Mouse (Mus musculus): ENCODE measurements around the gene Nat9.

The Nat9 gene

DNA sequence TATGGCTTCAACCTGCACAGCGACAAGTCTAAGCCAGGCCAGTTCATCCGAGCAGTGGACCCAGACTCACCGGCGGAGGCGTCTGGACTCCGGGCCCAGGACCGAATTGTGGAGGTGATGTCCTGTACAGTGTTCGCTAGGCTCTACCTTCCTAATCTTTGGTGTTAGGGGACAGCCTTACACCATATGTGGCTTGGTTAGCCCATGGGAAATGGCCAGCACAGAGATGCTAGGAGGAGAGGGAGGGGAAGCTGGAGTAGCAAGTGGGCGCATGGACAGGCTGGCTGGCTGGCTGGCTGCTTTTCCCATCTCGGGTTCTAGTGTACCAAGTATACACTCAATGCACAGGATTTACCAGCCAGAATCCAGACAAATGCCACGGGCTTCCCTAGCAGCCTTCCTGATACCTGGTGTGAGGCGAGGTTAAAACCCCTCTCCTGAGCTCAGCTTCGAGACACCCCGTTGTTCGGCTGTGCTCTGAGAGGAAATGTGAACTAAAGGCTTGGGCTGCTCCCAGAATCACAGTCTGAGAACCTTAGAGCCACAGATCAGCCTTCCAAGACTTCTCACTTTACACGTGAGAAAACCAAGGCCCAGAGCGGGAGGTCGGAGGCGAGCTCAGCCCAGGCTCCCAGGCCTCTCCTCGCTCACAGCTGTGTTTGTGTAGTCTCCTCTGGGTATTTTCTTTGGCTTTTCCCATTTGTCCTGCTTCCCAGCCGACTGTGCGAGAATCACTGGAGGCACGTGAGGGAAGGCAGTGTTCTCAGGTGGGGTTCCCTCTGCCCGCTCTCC is 11.1 kb downstream of the Nat9 start:
- no peak for DNase-seq (ENCODE audit: low spot score)

DNA sequence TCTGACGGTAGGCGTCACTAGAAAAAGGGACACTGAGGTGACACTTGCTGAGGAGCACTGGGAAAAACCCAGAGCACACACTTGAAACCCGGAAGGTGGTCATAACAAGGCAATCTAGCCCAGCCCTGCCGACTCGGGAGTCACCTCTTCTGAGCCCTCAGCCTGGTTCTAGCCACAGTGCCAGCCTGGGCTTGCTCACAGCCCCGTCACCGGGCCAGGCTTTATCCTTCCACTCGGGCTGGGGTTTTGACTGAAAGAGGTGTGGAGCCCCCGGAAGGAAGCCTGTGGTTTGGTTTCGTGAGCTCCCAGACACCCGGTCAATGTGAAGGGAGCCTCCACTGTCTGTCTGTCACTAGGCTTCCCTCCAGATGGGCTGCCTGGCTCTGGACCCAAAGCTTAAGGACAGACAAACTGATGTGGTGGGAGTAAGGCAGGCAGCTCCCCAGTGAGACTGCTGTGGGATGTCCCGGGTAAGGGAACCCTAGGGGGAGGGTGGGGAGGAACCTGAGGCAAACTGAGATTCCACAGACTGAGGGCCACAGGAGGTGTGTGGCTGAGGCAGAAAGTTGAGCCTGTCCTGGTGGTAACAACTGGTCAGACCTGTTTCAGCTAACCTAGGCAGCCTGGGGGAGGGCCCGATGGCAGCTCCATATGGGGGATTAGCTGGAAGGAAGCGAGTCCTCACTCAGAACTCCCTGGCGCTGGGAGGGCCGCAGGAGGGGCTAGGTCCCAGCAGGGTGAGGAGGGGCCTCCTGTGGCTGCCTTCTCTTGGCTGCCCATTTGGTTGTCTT is 13.9 kb downstream of the Nat9 start:
- no peak for DNase-seq (ENCODE audit: low spot score)

DNA sequence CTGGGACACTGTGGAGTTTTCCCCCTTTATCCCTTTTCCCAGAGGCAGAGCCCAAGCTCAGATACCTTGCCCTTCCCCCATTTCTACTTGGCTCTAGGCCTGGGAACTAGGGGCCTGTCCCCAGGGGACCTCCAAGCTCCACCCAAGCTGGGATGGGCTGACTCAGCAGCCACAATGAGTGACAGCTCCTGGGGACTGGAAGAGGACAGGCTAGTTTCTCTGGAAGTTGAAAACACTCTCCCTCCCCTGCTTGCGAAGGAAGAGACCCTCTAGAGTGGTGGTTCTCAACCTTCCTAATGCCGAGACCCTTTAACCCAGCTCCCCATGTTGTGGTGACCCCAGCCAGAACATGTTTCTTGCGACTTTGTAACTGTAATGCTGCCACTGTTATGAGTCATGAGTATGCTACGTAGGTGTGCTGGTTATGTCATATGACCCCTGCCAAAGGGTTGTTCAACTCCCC is 14.8 kb downstream of the Nat9 start:
- DNase-seq (ENCODE audit: low spot score): no peak

DNA sequence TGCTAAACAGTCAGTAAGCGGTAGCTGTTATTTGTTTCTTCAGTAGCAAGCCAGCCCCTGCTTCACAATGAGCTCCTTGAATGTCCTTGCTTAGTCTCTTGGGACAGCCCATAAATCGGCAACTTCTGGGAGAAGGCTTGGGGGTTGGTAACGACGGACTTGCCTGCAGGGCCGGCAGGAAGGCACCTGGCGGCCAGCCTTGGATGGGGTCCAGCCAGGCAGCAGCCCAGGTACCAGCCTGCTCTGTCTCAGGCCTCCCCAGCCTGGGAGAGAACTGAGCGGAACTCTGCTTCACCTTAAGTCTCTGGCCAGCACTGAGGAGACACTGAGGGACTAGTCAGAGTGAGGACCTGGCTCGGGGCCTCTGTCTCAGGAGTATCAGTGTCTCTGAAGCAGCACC is 16.5 kb downstream of the Nat9 start:
- DNase-seq (ENCODE audit: low spot score): no peak

DNA sequence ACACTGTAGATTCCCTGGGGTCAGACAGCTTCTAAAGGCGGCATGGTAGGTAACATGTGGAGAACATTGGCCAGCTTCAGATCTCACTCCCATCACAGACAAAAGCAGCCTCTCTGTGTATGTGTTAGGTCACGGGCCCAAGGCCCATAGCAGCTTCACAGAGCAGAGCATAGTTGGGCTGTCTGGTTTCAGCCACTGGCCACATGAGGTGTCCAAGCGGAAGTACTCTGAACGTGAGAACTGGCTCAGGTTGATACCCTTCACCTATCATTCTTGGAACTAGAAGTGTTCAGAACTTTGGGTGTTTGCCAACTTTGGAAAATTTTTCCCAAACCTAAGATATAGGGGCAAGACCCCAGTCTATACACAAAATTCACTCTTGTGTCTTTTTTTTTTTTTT is 18.2 kb downstream of the Nat9 start:
- no peak for DNase-seq (ENCODE audit: low spot score)

DNA sequence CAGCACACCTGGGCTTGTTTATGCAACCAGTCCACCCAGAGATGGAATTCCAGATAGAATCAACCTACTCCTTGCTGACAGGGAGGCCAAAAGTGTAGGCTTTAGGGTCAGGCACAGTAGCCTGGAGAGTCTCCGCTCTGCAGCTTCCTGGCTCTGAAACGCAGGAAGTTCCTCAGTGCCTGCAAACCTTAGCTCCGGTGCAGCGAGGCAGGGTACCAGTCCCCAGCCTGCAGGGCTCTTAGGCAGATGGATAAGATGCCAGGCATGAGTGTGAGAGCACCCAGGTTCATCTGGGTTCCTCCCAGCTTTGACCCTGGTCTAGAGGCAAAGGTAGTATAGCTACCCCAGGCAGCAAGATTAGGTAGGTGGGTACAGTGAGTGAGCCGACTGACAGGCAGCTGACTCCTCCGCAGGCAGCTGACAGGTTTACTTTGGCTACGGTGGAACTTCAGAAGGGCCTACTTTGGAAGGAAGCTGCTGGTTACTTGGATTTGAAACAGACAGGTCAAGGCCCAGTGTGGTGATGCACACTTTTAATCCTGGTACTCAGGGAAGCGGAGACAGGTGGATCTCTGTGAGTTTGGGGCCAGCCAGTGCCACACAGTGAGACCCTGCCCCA is 19.9 kb downstream of the Nat9 start:
- no peak for DNase-seq (ENCODE audit: low spot score)

DNA sequence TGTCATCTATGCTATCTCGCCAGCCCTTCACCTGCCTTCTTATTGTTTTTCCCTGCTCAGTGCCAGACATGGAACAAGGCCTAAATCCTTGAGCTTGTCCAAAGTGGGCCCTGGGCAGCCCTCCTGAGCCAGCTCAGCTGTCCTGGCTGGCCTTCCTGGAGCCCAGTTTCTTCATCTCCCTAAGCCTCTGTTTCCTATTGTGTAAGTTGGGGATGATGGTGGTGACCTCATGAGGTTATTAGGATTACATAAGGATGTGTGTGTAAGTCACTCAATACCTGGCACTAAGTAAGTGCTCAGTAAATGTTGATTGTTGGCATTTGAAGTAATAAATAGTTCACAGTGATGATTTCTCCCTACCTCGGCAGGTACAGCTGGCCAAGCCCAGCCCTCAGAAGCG is 20.9 kb downstream of the Nat9 start:
- DNase-seq (ENCODE audit: low spot score): no peak

DNA sequence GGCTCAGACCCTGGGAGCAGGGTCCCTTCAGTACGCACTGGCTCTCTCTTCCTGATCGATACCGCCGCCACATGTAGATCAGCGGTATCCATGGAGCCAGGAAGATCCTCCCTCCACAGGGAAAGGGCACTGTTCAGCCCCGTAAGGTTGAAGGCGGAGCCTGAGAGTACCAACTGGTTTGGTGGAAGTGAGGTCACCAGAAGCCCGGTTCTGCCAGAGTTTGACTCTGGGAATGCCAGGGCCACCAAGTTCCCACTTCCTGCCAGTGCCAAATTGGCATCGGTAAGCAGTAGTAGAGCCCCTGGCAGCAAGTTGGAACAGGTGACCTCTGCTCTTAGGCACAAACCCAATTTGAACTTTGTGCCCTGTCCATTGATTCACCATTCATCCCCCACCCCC is 22.7 kb downstream of the Nat9 start:
- peak; percentile 54 for DNase-seq (ENCODE audit: low spot score)

DNA sequence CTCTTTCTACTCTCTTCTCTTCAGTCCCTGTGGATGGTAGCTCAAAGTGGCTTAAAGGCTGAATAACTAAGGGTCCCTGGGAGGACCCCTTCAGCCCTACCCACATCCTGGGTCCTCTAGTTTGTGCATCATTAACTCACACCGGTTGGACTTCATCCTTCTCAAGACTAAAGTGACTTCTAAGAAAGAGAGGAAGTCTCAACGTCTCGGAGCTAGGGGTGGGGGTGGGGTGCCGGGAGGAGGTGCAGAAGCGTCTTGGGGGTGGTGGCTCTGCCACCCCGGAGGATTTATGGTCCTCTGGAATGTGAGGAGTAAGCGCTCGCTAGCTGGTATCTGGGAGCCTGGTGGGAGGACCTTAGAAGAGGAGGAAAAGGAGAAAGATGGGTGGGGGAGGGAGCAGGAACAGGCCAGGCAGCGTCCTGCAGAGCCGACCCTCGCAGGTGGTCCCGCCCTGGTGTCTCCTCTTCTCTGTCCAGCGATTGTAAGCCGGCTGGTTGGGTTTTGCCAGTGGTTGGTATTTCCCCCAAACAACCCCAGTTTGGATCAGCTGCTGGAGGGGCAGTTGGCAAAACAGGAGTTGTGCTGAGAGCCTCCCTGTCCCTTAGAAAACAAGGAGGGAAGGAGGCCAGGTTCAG is 23.2 kb downstream of the Nat9 start:
- no peak for DNase-seq (ENCODE audit: low spot score)

DNA sequence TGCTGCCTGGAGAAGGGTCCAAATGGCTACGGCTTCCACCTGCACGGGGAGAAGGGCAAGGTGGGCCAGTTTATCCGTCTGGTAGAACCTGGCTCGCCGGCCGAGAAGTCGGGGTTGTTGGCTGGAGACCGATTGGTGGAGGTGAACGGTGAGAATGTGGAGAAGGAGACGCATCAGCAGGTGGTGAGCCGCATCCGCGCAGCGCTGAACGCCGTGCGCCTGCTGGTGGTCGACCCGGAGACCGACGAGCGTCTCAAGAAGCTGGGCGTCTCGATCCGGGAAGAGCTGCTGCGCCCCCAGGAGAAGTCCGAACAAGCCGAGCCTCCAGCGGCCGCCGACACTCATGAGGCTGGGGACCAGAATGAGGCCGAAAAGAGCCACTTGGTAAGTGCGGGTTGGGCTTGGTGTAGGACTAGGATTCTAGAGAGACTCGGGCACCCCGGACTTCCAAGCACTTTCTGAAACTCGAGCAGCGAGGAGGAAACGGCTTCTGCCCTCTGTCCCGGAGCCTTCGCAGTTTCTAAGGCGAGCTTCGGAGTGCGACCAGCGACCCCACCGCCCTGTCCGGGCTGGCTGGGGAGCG is 24.0 kb downstream of the Nat9 start:
- no peak for DNase-seq (ENCODE audit: low spot score)

DNA sequence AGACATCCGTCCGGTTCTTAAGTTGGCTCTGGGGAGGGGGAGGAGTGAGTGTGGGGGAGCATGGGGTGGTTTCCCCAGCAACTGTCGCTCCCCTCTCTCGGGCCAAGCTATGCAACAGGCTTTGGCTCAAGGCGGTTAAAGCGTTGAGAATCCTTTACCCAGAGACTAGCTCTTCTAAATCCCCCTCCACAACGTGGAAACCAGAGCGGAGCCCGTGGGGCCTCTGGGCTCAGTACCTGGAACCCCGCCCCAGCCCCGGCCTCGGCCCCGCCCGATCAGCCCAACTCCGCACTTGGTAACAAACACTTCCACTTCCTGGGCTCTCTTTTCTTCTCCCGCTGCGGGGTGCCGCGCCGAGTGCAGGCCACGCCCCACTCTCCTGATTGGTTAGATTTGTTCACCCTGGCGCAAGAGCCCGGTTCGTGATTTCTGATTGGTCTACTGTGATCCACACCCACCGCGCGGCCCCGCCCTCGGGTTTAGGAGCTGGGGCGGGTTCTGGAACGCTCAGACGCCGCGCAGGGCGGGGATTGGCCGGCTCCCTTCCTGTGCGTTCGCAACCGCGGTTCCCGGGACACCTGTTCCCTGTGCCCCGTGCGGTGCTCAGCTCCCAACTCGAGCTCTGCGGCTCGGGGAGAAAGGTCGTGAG is 24.7 kb downstream of the Nat9 start, which contains the start of gene Slc9a3r1:
Slc9a3r1 (plus strand) TSS at position 510 of the 649 bp plus-strand sequence.
- DNase-seq (ENCODE audit: low spot score): peak; percentile 97

DNA sequence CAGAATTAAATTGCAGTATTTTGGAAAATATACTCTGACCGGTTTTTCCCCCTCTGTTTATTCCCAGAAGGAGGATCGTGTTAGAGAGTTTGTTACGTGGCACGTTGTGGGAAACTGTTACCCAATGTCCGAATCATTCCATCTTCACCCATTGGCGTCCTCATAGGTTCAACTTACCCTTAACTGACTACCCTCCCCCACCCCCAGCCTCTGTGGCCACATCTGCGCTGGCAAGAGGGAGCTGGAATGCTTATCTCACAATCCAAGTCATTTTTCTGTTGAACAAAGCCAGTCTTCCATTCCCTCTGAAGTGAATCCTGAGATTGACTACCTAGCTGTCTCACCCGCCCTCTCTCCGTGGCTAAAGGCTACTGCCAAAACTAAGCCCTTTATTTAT is 25.5 kb downstream of the Nat9 start:
- DNase-seq (ENCODE audit: low spot score): no peak

DNA sequence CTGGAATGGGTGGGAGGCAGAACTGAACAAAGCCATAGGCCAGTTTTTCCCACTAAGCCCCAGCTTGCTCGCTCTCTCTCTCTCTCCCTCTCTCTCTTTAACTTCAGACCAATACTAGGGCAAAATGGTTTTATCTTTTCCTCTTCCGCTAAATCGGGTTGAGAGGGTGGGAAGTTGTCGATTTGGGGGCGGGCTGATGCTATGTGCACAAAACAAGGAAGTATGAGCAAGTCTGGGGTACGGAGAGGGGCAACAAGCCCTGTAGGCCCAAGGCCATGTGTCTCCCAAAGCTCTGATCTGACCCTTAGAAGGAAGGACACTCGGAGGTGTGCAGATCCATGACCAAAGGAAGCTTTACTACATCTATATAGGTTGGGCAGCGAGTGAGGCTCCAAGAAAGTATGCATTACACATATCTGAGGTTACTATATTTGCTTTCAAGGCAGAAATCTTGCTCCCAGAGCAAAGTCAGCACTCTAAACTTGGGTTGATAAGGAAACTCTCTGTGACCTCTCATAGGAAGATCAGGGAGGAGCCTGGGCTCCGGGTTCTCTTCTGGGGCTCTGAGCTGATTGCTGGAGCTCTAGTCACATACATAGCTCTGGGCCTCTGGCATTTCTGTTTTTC is 26.0 kb downstream of the Nat9 start:
- no peak for DNase-seq (ENCODE audit: low spot score)

DNA sequence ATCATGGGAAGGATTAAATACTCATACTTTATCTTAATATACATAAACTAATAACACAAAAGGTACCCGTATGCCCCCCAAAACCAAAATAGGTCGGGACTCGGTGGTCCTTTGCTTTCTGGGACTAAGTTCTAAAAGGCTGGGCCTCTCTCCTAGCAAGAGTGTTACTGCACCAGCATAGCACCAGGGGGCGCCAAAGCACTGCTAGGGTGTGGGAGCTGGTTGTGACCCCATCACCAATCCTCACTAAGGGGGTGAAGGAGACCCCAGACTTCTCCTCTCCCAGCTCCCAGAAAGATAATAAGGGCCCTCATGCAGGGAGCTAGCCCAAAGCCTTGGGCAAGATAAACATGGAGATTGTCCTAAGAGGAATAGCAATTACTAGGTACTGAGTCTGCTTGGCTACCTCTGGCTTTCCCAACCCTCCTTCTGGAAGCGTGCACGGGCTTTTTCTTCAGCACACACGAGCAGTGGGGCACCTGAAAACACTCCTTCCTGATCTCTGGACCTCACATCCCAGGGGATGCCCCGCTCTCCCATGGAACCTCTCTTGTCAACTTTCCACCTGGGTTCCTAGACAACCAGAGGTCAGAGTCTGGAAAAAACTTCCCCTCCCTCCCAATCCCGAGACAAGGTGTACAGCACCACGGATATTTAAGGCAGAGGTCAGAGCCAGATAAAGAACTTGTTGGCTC is 26.6 kb downstream of the Nat9 start:
- peak; percentile 56 for DNase-seq (ENCODE audit: low spot score)

DNA sequence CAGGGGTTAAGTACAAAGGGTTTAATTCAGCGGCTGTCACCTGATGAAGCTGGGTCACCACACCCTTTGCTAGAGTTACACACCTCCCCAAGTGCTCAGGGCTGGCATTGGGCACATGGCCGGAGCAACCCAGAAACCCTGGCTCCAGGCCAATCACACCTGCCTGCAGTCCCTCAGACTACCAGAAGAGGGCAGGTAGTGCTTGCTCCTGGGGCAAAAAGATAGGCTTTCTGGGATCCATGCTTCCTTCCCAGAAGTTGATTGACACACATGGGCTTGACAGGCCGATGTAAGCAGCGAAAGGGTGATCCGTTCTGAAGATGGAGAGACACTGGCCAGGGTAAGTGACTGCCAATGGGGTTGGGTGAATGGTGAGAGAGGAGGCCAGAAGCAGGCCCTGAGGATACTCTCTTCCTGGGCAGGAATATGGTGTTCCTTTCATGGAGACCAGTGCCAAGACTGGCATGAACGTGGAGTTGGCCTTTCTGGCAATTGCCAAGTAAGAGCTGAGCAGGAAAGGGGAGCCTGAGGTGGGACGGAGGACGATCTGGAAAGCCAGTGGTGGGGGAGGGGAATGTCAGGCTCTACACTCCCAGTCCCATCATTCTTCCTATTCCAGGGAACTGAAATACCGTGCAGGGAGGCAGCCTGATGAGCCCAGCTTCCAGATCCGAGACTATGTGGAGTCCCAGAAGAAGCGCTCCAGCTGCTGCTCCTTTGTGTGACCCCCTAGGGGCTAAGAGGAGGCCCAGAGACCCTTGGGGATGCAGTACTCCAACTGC is 27.5 kb downstream of the Nat9 start:
- peak; percentile 76 for DNase-seq (ENCODE audit: low spot score)

DNA sequence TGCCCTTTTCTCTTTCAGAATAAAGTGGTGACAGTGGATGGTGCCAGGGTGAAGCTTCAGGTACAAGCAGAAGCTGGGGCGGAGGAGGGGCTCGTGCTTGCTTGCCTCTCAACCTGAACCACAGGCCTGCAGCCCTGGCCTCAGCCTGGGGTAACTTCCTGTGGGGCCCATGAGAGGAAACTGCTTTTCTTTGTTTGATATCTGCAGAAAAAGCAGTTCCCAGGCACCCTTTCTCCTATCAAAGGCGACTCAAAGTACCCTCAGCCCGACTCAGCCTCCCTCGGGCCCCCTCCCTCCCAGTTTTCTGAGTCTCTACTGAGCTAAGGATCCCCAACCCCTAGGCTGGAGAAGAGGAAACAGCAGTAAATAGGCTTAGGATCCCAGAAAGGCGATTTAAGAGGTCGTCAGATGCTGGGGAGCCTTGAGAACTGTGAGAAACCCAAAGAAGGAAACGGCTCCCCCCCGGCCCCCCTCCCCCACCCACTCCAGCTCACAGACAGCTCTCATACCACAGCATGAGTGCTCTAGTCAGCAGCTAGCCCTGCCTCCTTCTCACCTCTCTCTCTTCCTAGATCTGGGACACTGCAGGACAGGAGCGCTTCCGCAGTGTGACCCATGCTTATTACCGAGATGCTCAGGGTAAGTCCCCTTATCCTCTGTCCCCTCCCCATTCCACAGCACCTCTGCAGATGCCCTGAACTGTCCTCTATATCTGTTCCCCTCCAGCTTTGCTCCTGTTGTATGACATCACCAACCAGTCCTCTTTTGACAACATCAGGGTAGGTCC is 29.5 kb downstream of the Nat9 start:
- no peak for DNase-seq (ENCODE audit: low spot score)

DNA sequence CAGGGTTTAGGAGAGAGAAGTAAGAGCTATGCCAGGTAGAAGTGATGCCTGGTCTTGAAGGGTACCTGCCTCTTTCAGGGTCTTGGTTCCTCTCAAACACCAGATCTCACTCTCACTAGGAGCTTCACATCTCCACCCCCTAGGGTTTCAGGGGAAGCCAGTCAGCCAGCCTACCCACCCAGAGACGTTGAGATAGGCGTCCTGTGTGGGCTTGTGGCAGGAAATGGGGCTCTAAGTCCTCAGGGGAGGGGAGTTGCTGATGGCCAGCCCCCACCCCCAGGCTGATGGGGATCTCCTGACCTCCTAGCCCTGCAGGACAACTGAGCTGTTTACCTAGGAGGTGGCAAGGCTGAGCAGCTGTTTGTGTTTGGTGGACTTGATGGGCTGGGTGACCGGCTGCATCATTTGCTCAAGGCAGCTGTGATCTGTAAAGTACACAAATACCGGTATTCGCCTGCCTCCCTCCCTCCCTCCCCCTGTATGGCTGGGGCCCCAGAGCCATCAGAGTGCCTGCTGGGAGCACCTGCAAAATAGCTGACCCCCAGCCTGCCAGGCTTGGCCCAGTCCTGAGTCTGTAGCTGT is 32.5 kb downstream of the Nat9 start:
- no peak for DNase-seq (ENCODE audit: low spot score)

DNA sequence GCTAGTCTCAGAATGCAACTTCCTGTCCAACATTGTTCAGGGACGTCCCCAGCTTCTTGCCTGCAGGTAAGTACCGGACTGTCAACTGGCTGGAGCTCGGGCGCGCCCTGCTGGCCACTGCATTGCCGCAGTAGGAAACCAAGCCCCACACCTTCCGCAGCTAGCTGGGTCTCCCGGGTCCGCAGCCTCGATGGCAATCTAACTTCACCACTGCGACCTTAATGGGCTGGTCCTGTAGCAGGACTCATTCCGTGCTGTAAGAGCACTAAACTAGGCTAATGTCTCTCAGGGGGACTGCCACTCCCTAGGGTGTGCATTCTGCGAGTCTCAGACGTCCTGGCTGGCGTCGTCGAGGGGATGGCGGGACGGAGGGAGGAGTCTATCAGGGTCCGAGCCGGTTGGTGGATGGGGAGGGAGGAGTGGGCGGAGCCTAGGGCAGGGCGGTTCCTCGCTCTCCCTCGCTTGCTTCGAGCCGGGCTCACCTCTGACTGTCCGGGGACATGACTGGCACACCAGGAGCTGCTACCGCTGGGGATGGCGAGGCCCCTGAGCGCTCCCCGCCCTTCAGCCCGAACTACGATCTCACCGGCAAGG is 33.9 kb downstream of the Nat9 start:
- peak; percentile 81 for DNase-seq (ENCODE audit: low spot score)

All from layer of hippocampus, adult 11-12 months (tissue).